Mouse (Mus musculus): ENCODE results near the gene Klk12. TPM values are rescaled to one million over a fixed set of nuclear protein-coding genes. Genes with fewer than 3 reads are reported as not detected.

Klk12 gene
- polyA plus RNA-seq (2016; fragmentation: Nextera tagmentation; extraction: Ambion mirVana) = not detected in 2 replicates

DNA sequence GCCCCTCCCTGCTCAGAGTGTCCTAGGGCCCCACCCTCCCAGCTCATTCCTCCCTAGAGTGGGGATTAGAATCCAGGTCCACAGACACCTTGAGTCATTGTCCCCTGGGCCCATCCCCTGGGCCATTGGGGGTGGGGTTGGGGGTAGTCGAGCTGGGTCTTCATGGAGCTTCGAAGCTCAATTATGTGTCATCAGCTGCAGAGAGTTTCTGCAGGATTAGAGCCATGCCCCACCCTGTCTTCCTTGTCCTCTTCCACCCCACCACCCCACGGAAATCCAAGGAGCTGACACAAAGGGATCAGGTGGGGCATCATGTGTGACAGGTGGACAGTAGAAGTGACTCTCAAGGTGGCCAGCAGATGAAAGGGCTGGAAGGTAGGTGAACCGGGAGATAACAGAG is at the start of gene Klk12:
Gene Klk12 (plus strand): TSS at position 301 of the 400 bp plus-strand sequence.
- H3K27me3 ChIP-seq (ENCODE audit: insufficient read depth, poor library complexity, severe bottlenecking) = no peaks in the 10 kb centered on the region
- no peaks in the 10 kb centered on the region for H3K9me3 ChIP-seq
- no peak for DNase-seq (ENCODE audit: low spot score)
- no peaks in the 10 kb centered on the region for H3K4me1 ChIP-seq (replicated peaks)
- no peaks in the 10 kb centered on the region for H3K36me3 ChIP-seq
- no peak within 1 kb of the TSS for H3K4me3 ChIP-seq
- H3K27ac ChIP-seq = no peak within 1 kb of the TSS
- WGBS = 82% methylated on average over 4 of the region's 4 CpGs

GRCm38 (mm10) chr7:43747788-43748187 is 20.9 kb upstream of the Klk12 start:
- WGBS = 58% methylated on average over 1 of the region's 1 CpGs
- Histone ChIP-seq H3K36me3 (no peaks in the 10 kb centered on the region), H3K4me1 (replicated peaks) (no peaks in the 10 kb centered on the region), H3K27me3 (ENCODE audit: insufficient read depth, poor library complexity, severe bottlenecking) (no peaks in the 10 kb centered on the region), H3K9me3 (no peaks in the 10 kb centered on the region), H3K27ac (no peak overlapping the region), H3K4me3 (no peak overlapping the region)
- DNase-seq (ENCODE audit: low spot score) = no peak

GRCm38 (mm10) chr7:43752806-43753205 is 15.9 kb upstream of the Klk12 start:
- no peak overlapping the region for H3K4me3 ChIP-seq
- no peaks in the 10 kb centered on the region for H3K36me3 ChIP-seq
- H3K27me3 ChIP-seq (ENCODE audit: insufficient read depth, poor library complexity, severe bottlenecking) = no peaks in the 10 kb centered on the region
- no peak overlapping the region for H3K27ac ChIP-seq
- DNase-seq (ENCODE audit: low spot score) = no peak
- H3K9me3 ChIP-seq = no peaks in the 10 kb centered on the region
- 78% methylated on average over 2 of the region's 2 CpGs for WGBS
- no peaks in the 10 kb centered on the region for H3K4me1 ChIP-seq (replicated peaks)

GRCm38 (mm10) chr7:43766484-43766883 is 2.2 kb upstream of the Klk12 start:
- H3K4me1 ChIP-seq (replicated peaks) = no peaks in the 10 kb centered on the region
- H3K9me3 ChIP-seq = no peaks in the 10 kb centered on the region
- WGBS = 54% methylated on average over 8 of the region's 8 CpGs
- no peak overlapping the region for H3K4me3 ChIP-seq
- no peak overlapping the region for H3K27ac ChIP-seq
- no peaks in the 10 kb centered on the region for H3K27me3 ChIP-seq (ENCODE audit: insufficient read depth, poor library complexity, severe bottlenecking)
- H3K36me3 ChIP-seq = no peaks in the 10 kb centered on the region
- DNase-seq (ENCODE audit: low spot score) = no peak

DNA sequence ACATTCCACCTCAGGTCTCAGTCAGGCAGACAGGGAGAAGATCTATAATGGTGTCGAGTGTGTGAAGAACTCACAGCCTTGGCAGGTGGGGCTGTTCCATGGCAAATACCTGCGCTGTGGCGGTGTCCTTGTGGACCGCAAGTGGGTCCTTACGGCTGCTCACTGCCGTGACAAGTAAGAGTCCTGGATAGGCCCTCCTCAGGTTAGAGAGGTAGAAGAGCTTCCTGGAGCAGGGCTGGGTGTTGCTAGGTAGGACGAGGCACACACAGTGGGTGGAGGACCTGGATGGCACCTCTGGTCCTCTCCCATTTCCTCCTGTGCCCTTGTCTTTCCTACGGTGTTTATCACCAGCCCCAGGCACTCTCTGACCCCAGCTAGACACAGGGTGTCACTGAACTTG is 939 bp downstream of the Klk12 start:
- Histone ChIP-seq H3K27me3 (ENCODE audit: insufficient read depth, poor library complexity, severe bottlenecking) (no peaks in the 10 kb centered on the region), H3K36me3 (no peaks in the 10 kb centered on the region), H3K4me1 (replicated peaks) (peaks cover 6% of the 10 kb centered on the region; the same call in 1 of the 2 replicates), H3K9me3 (no peaks in the 10 kb centered on the region), H3K27ac (no peak overlapping the region), H3K4me3 (no peak overlapping the region)
- DNase-seq (ENCODE audit: low spot score) = no peak
- WGBS = 94% methylated on average over 8 of the region's 8 CpGs

DNA sequence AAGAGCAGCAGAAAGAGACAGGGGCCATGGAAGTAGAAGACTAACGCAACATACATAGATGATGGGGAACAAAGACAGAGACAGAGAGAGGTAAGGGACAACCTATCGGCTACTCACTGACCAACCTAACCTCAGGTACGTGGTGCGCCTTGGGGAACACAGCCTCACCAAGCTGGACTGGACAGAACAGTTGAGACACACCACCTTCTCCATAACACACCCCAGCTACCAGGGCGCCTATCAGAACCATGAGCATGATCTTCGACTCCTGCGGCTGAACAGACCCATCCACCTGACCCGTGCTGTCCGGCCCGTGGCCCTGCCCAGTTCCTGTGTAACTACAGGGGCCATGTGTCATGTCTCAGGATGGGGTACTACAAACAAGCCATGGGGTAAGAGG is 2.0 kb downstream of the Klk12 start:
- no peak overlapping the region for H3K27ac ChIP-seq
- H3K36me3 ChIP-seq = no peaks in the 10 kb centered on the region
- no peaks in the 10 kb centered on the region for H3K9me3 ChIP-seq
- H3K27me3 ChIP-seq (ENCODE audit: insufficient read depth, poor library complexity, severe bottlenecking) = no peaks in the 10 kb centered on the region
- WGBS = 93% methylated on average over 10 of the region's 10 CpGs
- DNase-seq (ENCODE audit: low spot score) = no peak
- no peak overlapping the region for H3K4me3 ChIP-seq
- H3K4me1 ChIP-seq (replicated peaks) = peaks cover 16% of the 10 kb centered on the region

GRCm38 (mm10) chr7:43771916-43772315 is 3.2 kb downstream of the Klk12 start:
- Histone ChIP-seq H3K36me3 (no peaks in the 10 kb centered on the region), H3K4me1 (replicated peaks) (peaks cover 18% of the 10 kb centered on the region), H3K27me3 (ENCODE audit: insufficient read depth, poor library complexity, severe bottlenecking) (0 out of 2 replicates have a peak, but pooled peaks cover 2% of the 10 kb centered on the region), H3K9me3 (no peaks in the 10 kb centered on the region), H3K4me3 (no peak overlapping the region), H3K27ac (no peak overlapping the region)
- no peak for DNase-seq (ENCODE audit: low spot score)
- 92% methylated on average over 6 of the region's 6 CpGs for WGBS

DNA sequence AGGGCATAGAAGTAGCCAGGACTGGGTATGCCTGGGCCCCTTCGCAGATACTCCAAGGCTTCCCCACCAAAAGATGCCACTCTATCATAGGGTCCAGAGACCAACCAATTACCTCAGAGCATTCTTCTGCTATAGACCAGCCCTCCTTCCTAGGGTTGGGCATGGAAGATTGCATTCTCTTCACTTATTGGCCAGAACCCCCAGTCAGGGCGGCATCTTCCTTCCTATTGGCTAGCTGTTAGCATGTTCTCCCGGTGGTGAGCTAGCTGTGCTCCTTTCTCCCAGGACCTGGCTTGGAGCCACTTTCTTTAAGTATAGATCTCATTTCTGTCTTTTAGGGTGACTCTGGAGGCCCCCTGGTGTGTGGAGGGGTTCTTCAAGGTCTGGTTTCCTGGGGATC is 4.2 kb downstream of the Klk12 start:
- Histone ChIP-seq H3K4me1 (replicated peaks) (peaks cover 18% of the 10 kb centered on the region), H3K27me3 (ENCODE audit: insufficient read depth, poor library complexity, severe bottlenecking) (0 out of 2 replicates have a peak, but pooled peaks cover 2% of the 10 kb centered on the region), H3K4me3 (no peak overlapping the region), H3K27ac (no peak overlapping the region), H3K9me3 (no peaks in the 10 kb centered on the region), H3K36me3 (no peaks in the 10 kb centered on the region)
- WGBS = 72% methylated on average over 3 of the region's 3 CpGs
- no peak for DNase-seq (ENCODE audit: low spot score)

GRCm38 (mm10) chr7:43774364-43774763 is 5.7 kb downstream of the Klk12 start, which contains the start of gene Klk11:
Gene Klk11 (plus strand): TSS chr7:43774604.
- H3K36me3 ChIP-seq = no peaks in the 10 kb centered on the region

GRCm38 (mm10) chr7:43774802-43775201 is 6.1 kb downstream of the Klk12 start:
- Histone ChIP-seq H3K27ac (peak overlapping the region; percentile 82), H3K27me3 (ENCODE audit: insufficient read depth, poor library complexity, severe bottlenecking) (0 out of 2 replicates have a peak, but pooled peaks cover 2% of the 10 kb centered on the region), H3K36me3 (no peaks in the 10 kb centered on the region), H3K4me1 (replicated peaks) (peaks cover 18% of the 10 kb centered on the region), H3K9me3 (no peaks in the 10 kb centered on the region), H3K4me3 (no peak overlapping the region)
- WGBS = 35% methylated on average over 6 of the region's 6 CpGs
- no peak for DNase-seq (ENCODE audit: low spot score)

More at GRCm38 (mm10) chr7:43774364-43774763, 5.7 kb downstream of the Klk12 start, which contains the start of gene Klk11:
- 92% methylated on average over 5 of the region's 5 CpGs for WGBS
- DNase-seq (ENCODE audit: low spot score) = no peak
- Histone ChIP-seq H3K4me3 (no peak within 1 kb of the TSS), H3K27ac (peak within 1 kb of the TSS; percentile 82), H3K27me3 (ENCODE audit: insufficient read depth, poor library complexity, severe bottlenecking) (0 out of 2 replicates have a peak, but pooled peaks cover 2% of the 10 kb centered on the region), H3K9me3 (no peaks in the 10 kb centered on the region), H3K4me1 (replicated peaks) (peaks cover 18% of the 10 kb centered on the region)

DNA sequence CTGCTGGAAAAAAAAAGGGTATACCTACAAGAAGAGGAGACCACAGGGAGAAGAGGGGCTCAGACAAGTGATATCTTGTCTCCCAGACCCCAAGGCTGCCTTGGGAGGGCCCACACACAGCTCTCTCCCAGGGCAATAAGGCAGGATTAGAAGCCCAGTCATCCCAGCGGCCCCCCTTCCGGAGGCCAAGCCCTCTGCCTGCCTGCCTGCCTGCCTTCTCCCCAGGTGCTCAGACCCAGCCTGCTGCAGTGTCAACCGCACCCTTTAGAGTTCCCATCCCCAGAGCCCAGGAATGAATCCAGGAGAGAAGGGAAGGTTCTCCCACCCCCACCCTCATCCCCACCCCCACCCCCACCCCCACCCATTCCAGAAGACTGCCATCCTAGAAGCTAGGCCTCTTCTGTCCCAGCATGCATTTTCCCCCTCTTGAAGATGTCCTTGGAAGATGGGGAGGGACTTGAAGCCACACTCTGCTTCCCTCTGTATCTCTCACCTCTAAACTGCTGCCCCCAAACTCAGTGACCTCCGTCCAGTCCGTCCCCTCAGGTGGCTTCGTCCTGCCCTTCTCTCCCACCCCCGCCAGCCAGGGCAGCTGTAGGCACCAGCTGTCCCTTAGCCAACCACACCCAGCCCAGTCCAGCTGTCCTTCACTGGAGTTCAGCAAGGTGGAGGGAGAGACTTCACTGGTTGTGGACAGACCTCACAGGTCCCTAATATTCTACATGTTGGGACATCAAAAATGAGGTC is 6.8 kb downstream of the Klk12 start:
- WGBS = 46% methylated on average over 7 of the region's 7 CpGs
- DNase-seq (ENCODE audit: low spot score) = no peak
- H3K27ac ChIP-seq = peak overlapping the region; percentile 82

GRCm38 (mm10) chr7:43776506-43776905 is 7.8 kb downstream of the Klk12 start:
- H3K36me3 ChIP-seq = no peaks in the 10 kb centered on the region
- WGBS = 85% methylated on average over 5 of the region's 5 CpGs

More for the DNA sequence above, 6.8 kb downstream of the Klk12 start:
- Histone ChIP-seq H3K4me3 (no peak overlapping the region), H3K9me3 (no peaks in the 10 kb centered on the region), H3K27me3 (ENCODE audit: insufficient read depth, poor library complexity, severe bottlenecking) (peaks cover 2% of the 10 kb centered on the region; the same call in 1 of the 2 replicates), H3K36me3 (no peaks in the 10 kb centered on the region), H3K4me1 (replicated peaks) (peaks cover 18% of the 10 kb centered on the region)

GRCm38 (mm10) chr7:43777423-43777822 is 8.7 kb downstream of the Klk12 start:
- H3K27ac ChIP-seq = no peak overlapping the region
- no peaks in the 10 kb centered on the region for H3K9me3 ChIP-seq
- H3K4me1 ChIP-seq (replicated peaks) = peaks cover 21% of the 10 kb centered on the region
- no peak overlapping the region for H3K4me3 ChIP-seq
- WGBS = 90% methylated on average over 12 of the region's 12 CpGs
- no peaks in the 10 kb centered on the region for H3K36me3 ChIP-seq
- peaks cover 7% of the 10 kb centered on the region; the same call in 1 of the 2 replicates for H3K27me3 ChIP-seq (ENCODE audit: insufficient read depth, poor library complexity, severe bottlenecking)
- peak; percentile 1 for DNase-seq (ENCODE audit: low spot score)

More at GRCm38 (mm10) chr7:43776506-43776905, 7.8 kb downstream of the Klk12 start:
- Histone ChIP-seq H3K27me3 (ENCODE audit: insufficient read depth, poor library complexity, severe bottlenecking) (peaks cover 2% of the 10 kb centered on the region; the same call in 1 of the 2 replicates), H3K4me1 (replicated peaks) (peaks cover 18% of the 10 kb centered on the region), H3K9me3 (no peaks in the 10 kb centered on the region), H3K4me3 (no peak overlapping the region), H3K27ac (no peak overlapping the region)
- DNase-seq (ENCODE audit: low spot score) = no peak

Data from hindbrain, embryonic 10.5 days (tissue).